Mouse (Mus musculus): ENCODE measurements around the gene Lrrc49.
A peak's percentile ranks its signal among the peaks of the same experiment; 100 is the strongest.

The Lrrc49 gene

GRCm38 (mm10) chr9:60672568-60672967, 15.4 kb downstream of the Lrrc49 start:
- no peak for DNase-seq

GRCm38 (mm10) chr9:60668886-60669285, 19.1 kb downstream of the Lrrc49 start:
- no peak for DNase-seq

- DNase-seq: no peak
These were observed 22.4 kb downstream of the Lrrc49 start for GRCm38 (mm10) chr9:60665535-60665934.

- no peak for DNase-seq
These were observed 23.1 kb downstream of the Lrrc49 start for GRCm38 (mm10) chr9:60664866-60665265.

- DNase-seq: no peak
These were observed 23.6 kb downstream of the Lrrc49 start for GRCm38 (mm10) chr9:60664385-60664784.

- DNase-seq: no peak
These were observed 25.0 kb downstream of the Lrrc49 start for GRCm38 (mm10) chr9:60662936-60663335.

- DNase-seq: no peak
These were observed 34.4 kb downstream of the Lrrc49 start for GRCm38 (mm10) chr9:60653582-60653981.

- DNase-seq: no peak
These were observed 34.8 kb downstream of the Lrrc49 start for GRCm38 (mm10) chr9:60653137-60653536.

- DNase-seq: no peak
These were observed 37.7 kb downstream of the Lrrc49 start for GRCm38 (mm10) chr9:60650277-60650676.

- DNase-seq: peak; percentile 45
These were observed 38.7 kb downstream of the Lrrc49 start for GRCm38 (mm10) chr9:60648981-60649975.

GRCm38 (mm10) chr9:60633601-60634000, 54.4 kb downstream of the Lrrc49 start:
- no peak for DNase-seq

- DNase-seq: no peak
These were observed 61.6 kb downstream of the Lrrc49 start for GRCm38 (mm10) chr9:60626311-60626791.

- DNase-seq: no peak
These were observed 62.1 kb downstream of the Lrrc49 start for GRCm38 (mm10) chr9:60625895-60626294.

- no peak for DNase-seq
These were observed 71.0 kb downstream of the Lrrc49 start for GRCm38 (mm10) chr9:60616946-60617345.

- no peak for DNase-seq
These were observed 71.6 kb downstream of the Lrrc49 start for GRCm38 (mm10) chr9:60616359-60616758.

GRCm38 (mm10) chr9:60612260-60612659, 75.7 kb downstream of the Lrrc49 start:
- no peak for DNase-seq

GRCm38 (mm10) chr9:60610194-60610593, 77.8 kb downstream of the Lrrc49 start:
- DNase-seq: no peak

- no peak for DNase-seq
These were observed 79.1 kb downstream of the Lrrc49 start for GRCm38 (mm10) chr9:60608857-60609256.

- no peak for DNase-seq
These were observed 79.9 kb downstream of the Lrrc49 start for GRCm38 (mm10) chr9:60608086-60608485.

- DNase-seq: no peak
These were observed 83.0 kb downstream of the Lrrc49 start for GRCm38 (mm10) chr9:60604971-60605370.

GRCm38 (mm10) chr9:60601936-60602335, 86.0 kb downstream of the Lrrc49 start:
- no peak for DNase-seq

GRCm38 (mm10) chr9:60600273-60600672, 87.7 kb downstream of the Lrrc49 start:
- no peak for DNase-seq

GRCm38 (mm10) chr9:60599489-60599888, 88.5 kb downstream of the Lrrc49 start:
- peak; percentile 54 for DNase-seq

- no peak for DNase-seq
These were observed 92.6 kb downstream of the Lrrc49 start for GRCm38 (mm10) chr9:60595406-60595805.
